Mouse (Mus musculus) MEL (cell line): ENCODE data around the gene Mynn.

Source experiments
- BHLHE40 ChIP-seq: IDR thresholded peaks from 2 replicates; pipeline ENCODE4 v1.6.1; 2012; ENCODE audit warnings: low read depth, mild to moderate bottlenecking, inconsistent platforms, low read length, improper control_type of control experiment, borderline replicate concordance
- CTCF ChIP-seq, 3 experiments: IDR thresholded peaks in 2 of 3; conservative IDR thresholded peaks in 1 of 3; 2 replicates each; pipeline ENCODE4 v1.5.1; 2011 to 2012; ENCODE audit warnings: low read length in 3 of 3, low read depth in 2 of 3, mild to moderate bottlenecking in 2 of 3, improper control_type of control experiment in 1 of 3, inconsistent platforms in 1 of 3, mixed read lengths in 1 of 3, moderate library complexity in 1 of 3; ENCODE audit not compliant: control insufficient read depth in 1 of 3, insufficient read depth in 1 of 3, poor library complexity in 1 of 3, severe bottlenecking in 1 of 3
- ELF1 ChIP-seq: IDR thresholded peaks from 2 replicates; pipeline ENCODE4 v1.6.1; 2014; ENCODE audit warnings: low read depth, mild to moderate bottlenecking, inconsistent platforms, low read length, improper control_type of control experiment, moderate library complexity
- EP300 ChIP-seq, 2 experiments: IDR thresholded peaks; 2 replicates each; pipeline ENCODE4 v1.6.1; 2011; ENCODE audit warnings: improper control_type of control experiment in 2 of 2, low read length in 2 of 2, low read depth in 1 of 2, mild to moderate bottlenecking in 1 of 2
- KAT2A ChIP-seq: conservative IDR thresholded peaks from 2 replicates; pipeline ENCODE4 v1.6.1; 2012; ENCODE audit warnings: low read depth, low read length, improper control_type of control experiment, inconsistent platforms
- MXI1 ChIP-seq: IDR thresholded peaks from 2 replicates; pipeline ENCODE4 v1.6.1; 2011; ENCODE audit warnings: mild to moderate bottlenecking, low read depth, low read length, improper control_type of control experiment
- POLR2A ChIP-seq, 2 experiments: IDR thresholded peaks; 2 replicates each; pipeline ENCODE4 v1.6.1; 2011 to 2012; ENCODE audit warnings: low read length in 2 of 2, mild to moderate bottlenecking in 2 of 2, control low read depth in 1 of 2, improper control_type of control experiment in 1 of 2, low read depth in 1 of 2, moderate library complexity in 1 of 2; ENCODE audit not compliant: control insufficient read depth in 1 of 2, insufficient read depth in 1 of 2, poor library complexity in 1 of 2
- POLR2AphosphoS2 ChIP-seq: IDR thresholded peaks from 2 replicates; pipeline ENCODE4 v1.6.1; 2011; ENCODE audit warnings: low read length, improper control_type of control experiment
- RAD21 ChIP-seq: IDR thresholded peaks from 2 replicates; pipeline ENCODE4 v1.6.1; 2011; ENCODE audit warnings: mild to moderate bottlenecking, low read depth, low read length, improper control_type of control experiment
- RCOR1 ChIP-seq: IDR thresholded peaks from 2 replicates; pipeline ENCODE4 v1.6.1; 2012; ENCODE audit warnings: low read depth, mild to moderate bottlenecking, inconsistent platforms, low read length, improper control_type of control experiment
- SIN3A ChIP-seq: IDR thresholded peaks from 2 replicates; pipeline ENCODE4 v1.6.1; 2012; ENCODE audit warnings: low read length, improper control_type of control experiment, inconsistent platforms
- UBTF ChIP-seq: IDR thresholded peaks from 2 replicates; pipeline ENCODE4 v1.6.1; 2012; ENCODE audit warnings: low read depth, mild to moderate bottlenecking, inconsistent platforms, low read length, improper control_type of control experiment, moderate library complexity, borderline replicate concordance; ENCODE audit not compliant: insufficient read depth
- USF1 ChIP-seq: IDR thresholded peaks from 2 replicates; pipeline ENCODE4 v1.6.1; 2014; ENCODE audit warnings: low read depth, mild to moderate bottlenecking, inconsistent platforms, low read length, improper control_type of control experiment, moderate library complexity
- ZMIZ1 ChIP-seq: IDR thresholded peaks from 2 replicates; pipeline ENCODE4 v1.6.1; 2012; ENCODE audit warnings: low read depth, mild to moderate bottlenecking, inconsistent platforms, low read length, improper control_type of control experiment, moderate library complexity

- TF ChIP-seq KAT2A (no peak), EP300 (IDR thresholded peaks at IDR 0.05; ENCODE audit: low read depth in 1 of 2, low read length in 2 of 2) (no peak), CTCF (IDR thresholded peaks at IDR 0.05 in 2 of 3, conservative IDR thresholded peaks at IDR 0.05 in 1 of 3; ENCODE audit: control insufficient read depth in 1 of 3, insufficient read depth in 1 of 3, low read depth in 2 of 3, low read length in 3 of 3, poor library complexity in 1 of 3, severe bottlenecking in 1 of 3) (no peak), ZMIZ1 (no peak), SIN3A (no peak), USF1 (no peak), POLR2AphosphoS2 (no peak), MXI1 (no peak), BHLHE40 (no peak), RCOR1 (no peak), ELF1 (no peak), RAD21 (no peak), UBTF (no peak), POLR2A (IDR thresholded peaks at IDR 0.05; ENCODE audit: control insufficient read depth in 1 of 2, insufficient read depth in 1 of 2, low read depth in 1 of 2, low read length in 2 of 2, poor library complexity in 1 of 2) (no peak)
Observed at GRCm38 (mm10) chr3:30658486-30658885, 56.6 kb downstream of the Mynn start.
